Mouse (Mus musculus): ENCODE data around the gene Gm17349.
A peak's percentile ranks its signal among the peaks of the same experiment; 100 is the strongest.
"Not testable (repeated sequence)": the region's sequence is repeated elsewhere in the genome, so short reads cannot be mapped to it uniquely, and the experiment has no call there.

The Gm17349 gene

DNA sequence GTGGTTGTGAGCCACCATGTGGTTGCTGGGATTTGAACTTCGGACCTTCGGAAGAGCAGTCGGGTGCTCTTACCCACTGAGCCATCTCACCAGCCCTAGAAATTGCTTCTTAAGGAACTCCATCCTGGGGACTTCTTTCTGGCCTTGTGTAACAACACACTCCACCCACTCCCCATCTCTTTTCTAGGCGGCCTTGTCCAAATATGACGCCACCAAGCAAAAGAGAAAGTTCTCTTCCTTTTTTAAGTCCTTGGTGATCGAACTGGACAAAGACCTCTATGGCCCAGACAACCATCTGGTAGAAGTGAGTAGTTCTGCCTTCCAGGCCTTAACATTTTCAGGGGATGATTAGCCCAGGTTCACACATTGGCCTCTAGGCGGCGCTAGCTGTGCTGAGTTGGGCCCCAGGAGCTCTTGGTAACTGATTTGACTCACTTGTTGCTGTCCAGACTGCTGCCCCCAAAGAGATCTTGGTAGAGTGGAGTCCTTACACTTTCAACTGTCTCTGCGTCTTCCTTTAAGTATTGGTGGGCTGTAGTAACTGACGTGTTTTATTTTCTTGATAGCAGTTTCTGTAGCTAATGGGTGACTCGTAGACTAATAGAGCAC is at the start of gene Gm17349:
Gene Gm17349, minus strand, starts transcription at position 51 of the 609 bp plus-strand sequence.
- DNase-seq (ENCODE audit: low spot score): peak; percentile 83

DNA sequence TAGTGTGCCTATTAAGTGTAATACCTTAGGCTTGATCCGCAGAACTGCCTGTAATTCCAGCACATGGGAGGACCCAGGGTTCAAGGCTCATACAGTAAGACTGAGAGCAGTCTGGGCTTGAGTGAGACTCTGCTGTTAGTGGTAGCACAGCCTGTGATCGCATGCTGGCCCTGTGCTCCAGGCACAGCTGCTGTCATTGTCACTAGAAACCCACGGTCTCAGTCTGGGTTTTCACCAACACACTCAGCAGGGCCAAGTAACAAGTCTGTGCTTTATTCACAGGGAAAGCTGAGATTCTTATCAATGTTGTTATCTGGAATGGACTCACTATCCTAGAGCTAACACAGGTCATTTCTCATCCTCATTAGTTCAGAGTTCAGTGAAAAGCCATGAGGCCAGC is 48.9 kb upstream of the Gm17349 start:
- no peak for DNase-seq (ENCODE audit: low spot score)

DNA sequence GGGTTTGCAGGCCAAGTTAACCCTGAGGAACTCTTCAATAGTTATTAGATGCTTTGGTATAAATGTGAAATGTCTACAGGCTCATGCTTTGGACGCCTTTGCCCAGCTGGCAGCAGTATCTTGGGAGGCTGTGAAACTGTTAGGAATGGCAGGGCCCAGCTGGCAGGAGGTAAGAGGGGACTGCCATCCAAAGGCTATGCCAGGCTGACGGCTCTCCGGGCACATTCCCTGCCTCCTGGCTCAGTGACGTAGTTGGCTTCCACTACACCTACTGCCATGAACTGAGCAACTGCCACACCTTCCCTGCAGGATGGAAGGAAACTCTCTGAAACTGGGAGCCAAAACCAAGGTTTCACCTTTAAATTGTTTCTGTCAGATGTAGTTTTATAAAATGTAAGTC is 34.9 kb upstream of the Gm17349 start:
- no peak for DNase-seq (ENCODE audit: low spot score)

DNA sequence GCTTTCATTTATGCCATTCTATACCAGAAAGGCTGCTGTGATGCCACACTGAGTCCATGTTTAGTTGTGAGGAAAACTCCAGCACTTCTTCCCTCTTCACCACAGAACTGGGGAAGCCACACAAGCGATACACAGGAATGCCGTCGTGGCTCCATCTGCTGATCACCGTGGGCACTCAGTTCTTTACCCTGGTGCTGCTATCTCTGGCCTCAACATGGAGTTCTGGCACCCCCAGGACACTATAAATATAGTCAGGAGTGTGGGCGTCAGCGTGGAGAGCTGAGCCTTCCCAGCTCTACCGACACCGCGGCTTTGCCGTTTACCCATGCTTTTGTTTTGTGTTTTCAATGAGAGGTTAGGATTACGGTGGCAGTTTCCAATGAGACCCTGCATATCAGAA is 31.4 kb upstream of the Gm17349 start:
- DNase-seq (ENCODE audit: low spot score): no peak

DNA sequence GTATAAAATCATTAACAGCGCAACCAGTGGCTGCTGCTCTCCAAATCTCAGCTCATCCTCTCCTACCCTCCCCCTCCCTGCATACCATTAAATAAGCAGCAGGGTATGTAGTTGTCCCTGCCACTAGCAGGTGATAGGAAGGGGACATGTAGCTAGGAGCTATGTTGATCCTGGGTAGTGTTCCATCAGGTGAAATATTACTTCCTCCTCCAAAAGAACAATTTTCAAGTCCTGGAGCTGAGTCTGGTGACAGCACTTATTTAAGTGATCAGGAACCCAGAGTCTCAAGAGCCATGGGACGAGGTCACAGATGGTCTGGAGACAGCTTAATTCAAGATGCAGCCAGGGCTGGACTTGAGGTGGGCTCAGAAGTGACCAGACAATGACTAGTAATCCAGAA is 30.3 kb upstream of the Gm17349 start:
- no peak for DNase-seq (ENCODE audit: low spot score)

DNA sequence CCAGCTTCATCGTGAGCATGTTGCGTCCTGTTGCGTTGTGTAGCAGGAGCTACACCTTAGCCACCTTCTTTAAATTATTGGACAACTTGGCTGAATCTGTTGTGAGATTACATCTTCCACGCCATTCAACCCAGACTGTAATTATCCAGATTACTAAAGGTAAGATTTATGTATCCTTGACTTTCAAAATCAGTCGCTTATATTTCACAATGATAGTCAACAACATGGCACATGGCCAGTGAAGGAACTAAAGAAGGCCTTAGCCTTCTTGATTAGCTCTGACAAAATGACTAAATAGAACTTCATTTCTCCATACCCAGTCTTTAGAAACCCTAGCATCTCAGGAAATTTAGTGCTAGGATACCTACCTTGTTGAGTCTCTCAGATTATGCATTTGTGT is 27.9 kb upstream of the Gm17349 start:
- no peak for DNase-seq (ENCODE audit: low spot score)

DNA sequence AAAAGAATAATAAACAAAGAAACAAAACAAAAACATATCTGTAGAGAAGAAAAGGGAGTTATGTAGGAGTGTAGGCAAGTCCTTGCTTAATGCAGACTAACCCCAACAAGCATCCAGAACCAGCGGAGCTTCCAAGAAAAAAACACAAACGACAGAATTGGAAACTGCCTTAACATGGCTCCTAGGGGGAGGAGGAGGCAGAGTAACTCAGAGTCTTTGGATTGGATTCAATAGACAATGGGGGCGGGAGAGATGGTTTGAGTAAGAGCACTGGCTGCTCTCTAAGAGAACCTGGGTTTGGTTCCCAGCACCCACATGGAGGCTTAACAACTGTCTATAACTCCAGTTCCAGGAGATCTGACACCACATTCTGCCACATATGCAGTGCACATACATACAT is 26.4 kb upstream of the Gm17349 start:
- no peak for DNase-seq (ENCODE audit: low spot score)

DNA sequence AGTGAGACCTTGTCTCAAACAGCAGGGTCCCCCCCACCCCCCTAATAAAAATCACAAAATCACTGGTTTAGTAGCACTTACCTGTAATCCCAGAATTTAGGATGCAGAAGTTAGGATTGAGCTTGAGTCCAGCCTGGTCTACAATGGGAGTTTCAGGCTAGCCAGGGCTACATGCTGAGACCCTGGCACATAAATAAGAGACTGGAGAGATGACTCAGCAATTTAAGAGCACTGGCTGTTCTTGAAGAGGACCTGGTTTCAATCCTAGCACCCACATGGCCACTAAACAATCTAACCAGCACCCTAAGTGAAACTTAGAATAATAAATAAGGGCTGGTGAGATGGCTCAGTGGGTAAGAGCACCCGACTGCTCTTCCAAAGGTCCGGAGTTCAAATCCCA is 25.9 kb upstream of the Gm17349 start:
- no peak for DNase-seq (ENCODE audit: low spot score)

DNA sequence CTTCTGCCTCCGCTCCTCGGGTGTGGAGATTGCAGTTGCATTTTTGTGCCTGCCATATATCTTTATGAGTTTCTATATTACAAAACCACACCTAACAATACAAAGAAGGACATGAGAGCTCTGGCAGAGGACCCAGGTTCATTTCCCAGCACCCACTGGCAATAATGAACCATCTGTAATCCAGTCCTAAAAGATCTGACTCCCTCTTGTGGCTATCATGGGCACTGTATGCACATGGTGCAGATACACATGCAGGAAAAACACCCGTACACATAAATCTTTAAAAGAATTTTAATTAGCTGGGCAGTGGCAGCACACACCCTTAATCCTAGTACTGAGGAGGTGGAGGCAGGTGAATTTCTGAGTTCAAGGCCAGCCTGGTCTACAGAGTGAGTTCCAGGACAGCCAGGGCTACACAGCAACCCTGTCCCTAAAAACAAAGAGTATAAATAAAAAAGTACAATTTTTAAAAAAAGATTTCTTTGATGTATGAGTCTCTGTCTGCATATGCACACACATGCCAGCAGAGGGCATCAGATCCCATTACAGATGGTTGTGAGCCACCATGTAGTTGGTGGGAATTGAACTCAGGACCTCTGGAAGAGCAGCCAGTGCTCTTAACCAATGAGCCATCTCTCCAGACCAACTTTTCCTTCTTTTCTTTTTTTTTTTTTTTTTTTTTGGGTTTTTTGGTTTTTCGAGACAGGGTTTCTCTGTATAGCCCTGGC is 23.9 kb upstream of the Gm17349 start:
- no peak for DNase-seq (ENCODE audit: low spot score)

DNA sequence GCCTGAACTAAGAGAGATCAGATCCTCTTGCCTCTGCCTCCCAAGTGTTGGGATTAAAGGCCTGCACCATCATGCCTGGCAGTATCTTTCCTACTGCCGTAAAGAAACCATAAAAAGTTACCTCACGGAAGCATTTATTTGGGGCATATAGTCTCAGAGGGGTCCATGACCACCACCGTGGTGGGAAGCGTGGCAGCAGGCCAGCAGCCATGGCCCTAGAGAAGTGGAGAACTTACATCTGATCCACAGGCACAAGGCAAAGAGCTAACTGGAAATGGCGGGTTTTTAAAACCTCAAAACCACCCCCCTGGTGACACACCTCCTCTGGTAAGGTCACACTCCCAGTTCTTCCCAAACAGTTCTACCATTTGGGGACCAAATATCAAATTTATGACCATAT is 22.9 kb upstream of the Gm17349 start:
- DNase-seq (ENCODE audit: low spot score): no peak

DNA sequence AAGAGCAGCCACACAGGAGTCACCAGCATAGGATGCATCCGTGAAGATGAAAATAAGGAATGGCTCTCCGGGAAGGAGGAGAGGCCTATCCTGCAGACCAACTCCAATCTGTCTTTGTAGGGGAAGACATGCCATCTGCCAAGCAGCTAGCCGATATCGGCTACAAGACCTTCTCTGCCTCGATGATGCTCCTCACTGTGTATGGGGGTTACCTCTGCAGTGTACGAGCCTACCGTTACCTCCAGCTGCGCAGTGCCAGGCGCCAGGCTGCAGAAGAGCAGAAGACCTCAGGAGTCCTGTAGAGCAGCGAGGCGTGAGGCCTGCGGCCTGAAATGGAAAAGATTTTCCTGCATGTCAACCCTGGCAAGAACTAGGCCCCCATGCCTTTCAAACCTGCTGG is 22.2 kb upstream of the Gm17349 start:
- DNase-seq (ENCODE audit: low spot score): no peak

DNA sequence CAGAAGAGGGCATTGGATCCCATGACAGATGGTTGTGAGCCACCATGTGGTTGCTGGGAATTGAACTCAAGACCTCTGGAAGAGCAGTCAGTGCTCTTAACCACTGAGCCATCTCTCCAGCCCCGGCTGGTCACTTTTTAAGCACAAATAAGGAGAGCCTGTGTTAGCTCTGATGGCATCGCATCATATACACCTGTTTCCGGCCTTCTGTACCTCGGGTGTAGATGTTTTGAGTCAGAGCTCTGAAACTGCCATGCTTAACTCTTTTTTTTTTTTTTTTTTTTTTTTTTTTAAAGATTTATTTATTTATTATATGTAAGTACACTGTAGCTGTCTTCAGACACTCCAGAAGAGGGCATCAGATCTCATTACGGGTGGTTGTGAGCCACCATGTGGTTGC is 21.7 kb upstream of the Gm17349 start:
- DNase-seq (ENCODE audit: low spot score): not testable (repeated sequence)

DNA sequence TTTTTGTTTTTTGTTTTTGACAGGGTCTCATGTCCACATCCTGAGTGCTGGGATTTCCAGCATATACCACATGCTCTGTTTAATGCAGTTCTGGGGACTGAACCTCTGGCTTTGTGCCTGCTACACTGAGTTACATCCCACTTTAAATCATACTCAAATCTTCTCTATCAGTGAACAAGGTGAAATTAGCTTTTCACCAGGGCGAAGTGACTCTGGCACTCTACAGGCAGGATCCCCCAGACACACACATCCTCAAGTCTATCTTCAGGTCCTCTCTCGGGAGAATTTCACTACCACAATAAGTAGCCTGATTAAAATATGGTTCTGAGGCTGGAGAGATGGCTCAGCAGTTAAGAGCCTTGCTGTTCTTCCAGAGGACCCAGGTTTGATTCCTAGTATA is 21.3 kb upstream of the Gm17349 start:
- DNase-seq (ENCODE audit: low spot score): no peak

DNA sequence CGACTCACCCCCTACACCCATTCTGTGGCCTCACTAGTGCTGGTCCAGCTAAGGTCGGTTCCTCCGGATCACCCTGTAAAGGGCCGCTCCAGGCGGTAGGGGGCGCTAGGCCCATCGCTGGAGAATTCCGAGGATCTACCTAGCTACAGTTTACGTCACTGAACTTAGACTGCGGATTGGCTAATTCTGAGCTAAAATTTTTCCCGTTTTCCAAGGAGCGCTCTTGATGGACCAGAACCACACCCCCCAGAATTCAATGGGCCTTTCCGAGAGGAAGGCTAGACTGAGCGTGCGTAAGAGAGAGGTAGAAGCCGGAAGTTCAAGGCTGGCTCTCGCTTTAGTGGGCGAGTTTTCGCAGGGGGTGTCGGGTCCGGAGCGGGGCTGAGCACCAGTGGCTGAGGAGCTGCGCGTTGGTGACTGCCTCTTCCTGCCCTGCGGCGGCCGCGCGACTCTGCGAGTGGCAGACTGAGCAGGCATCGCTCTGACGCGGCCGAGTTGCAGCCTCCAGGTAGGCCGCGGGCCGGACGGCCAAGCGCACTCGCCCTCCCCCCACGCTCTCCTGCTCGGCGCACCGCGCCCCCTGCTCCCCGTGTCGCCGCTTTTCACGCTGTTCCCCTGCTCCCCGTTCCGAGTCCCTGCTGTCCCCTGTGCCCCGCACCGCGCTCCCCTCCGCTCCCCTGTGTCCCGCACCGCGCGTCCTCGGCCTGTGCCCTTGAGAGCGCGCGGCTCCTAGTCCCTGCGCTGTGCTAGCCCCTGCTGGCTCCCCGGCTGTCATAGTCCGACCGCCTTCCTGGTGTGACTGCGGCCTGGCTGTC is 20.3 kb upstream of the Gm17349 start, which contains the start of gene Cox14:
Gene Cox14, plus strand, starts transcription at position 278 of the 815 bp plus-strand sequence.
- DNase-seq (ENCODE audit: low spot score): peak; percentile 99

DNA sequence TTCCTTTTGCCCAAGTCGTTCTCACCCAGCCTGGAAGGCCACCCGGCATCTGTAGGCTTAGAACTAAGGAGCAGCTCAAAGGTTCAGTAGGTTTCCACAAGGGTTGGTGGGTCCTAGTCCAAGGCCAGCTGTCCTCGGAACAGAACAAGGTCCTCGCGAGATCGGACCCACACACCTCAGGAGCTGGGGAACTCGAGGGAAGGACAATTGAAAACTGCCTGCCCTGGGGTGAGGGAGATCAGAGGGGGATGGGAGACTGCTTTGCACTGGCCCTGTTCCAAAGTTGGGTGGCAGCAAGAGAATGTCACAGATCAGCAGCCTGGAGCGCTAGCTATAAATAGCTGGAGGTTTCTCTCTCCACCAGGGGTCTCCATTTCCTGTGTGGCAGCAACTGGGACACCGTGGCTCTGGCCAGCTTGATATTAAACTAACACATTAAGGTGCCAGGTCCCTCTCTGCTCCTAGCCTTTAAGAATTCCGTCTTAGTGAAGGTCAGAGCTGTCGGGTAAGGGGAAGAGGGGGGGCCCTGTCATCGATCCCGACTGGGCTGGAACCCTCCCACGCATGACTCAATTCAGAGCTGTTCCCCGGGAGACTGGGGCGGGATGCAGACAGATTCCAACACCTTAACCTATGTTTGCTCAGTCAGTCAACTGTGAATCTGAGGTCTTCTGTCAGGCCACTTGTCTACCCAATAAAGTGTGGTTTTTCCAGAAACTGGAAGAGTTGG is 19.2 kb upstream of the Gm17349 start:
- peak; percentile 88 for DNase-seq (ENCODE audit: low spot score)

DNA sequence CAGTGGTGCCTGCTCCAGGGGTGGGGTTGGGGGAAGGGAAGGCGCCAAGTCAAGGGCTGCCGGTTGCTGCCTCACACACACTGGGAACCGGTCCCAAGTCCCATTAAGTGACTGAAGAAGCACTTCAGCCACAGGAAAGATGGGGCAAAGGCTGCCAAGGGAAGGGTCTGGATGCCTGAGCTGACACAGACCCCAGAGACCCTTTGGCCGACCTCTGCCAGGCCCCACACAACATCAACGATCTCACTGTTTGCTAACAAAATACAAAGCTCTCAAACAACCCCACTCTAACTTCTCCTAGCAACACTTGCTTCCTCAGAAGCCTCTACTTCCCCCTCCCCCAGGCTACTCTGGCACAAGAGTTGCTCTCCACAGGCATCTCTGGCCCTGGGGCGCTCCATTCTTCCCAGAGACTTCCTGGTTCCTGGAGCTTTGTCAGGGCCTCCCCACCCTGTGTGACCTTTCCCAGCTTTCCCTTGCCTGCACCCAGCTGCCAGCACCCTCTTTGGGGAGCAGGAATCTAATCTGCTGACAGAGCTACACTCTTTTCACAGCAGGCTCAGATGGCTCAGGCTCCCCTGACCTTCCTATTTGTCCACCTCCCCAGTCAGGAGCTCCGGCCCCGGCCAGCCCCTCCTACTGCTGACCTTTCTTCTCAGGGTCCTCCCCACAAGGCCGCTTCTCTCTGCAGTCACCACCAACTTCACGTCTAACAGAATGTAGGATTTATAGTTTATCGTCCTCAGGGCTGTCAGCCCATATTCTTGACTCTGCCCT is 18.4 kb upstream of the Gm17349 start:
- DNase-seq (ENCODE audit: low spot score): no peak

DNA sequence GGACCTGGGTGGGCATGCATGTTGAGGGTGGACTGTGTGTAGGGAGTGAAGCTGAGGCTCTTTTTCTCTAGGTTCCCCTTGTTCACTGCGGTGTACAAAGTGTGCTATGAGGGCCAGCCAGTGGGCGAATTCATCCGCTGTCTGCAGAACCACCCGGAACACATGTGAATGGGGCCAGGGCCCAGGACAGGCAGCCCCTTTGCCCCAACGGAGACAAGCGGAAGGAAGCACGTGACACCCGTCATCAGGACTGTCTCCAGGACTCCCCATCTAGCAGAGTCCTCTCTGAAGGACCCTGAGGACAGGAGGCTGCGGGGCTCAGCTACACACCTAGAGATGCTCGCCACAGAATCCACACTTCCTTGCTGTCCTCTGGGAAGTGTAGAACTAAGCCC is 17.8 kb upstream of the Gm17349 start:
- no peak for DNase-seq (ENCODE audit: low spot score)

DNA sequence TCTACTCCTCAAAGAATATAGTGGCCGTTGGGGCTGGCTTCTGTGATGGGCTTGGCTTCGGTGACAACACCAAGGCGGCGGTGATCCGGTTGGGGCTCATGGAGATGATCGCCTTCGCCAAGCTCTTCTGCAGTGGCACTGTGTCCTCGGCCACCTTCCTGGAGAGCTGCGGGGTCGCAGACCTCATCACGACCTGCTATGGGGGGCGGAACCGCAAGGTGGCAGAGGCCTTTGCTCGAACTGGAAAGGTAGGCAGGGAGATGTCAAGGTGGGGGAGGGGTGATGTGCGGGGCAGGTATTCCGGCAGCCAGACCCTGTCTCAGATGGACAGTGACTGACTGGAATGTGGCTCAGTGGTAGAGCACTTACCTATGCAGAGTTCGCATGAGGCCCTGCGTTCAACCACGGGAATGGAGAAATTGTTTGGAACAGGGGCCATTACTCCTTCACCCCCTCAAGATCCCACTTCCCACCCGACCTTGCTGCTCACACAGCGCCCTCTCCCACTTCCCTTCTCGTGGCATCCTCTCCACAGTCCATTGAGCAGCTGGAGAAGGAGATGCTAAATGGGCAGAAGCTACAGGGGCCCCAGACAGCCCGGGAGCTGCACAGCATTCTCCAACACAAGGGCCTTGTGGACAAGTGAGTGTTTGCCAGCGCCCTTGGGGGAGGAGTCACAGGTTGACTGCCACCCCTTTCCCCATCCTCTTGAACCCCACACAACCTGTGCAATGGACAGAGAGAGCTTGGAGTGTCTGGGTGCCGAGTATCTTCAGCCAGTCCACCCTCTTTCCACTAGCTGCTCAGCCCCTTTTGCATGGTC is 16.8 kb upstream of the Gm17349 start:
- no peak for DNase-seq (ENCODE audit: low spot score)

DNA sequence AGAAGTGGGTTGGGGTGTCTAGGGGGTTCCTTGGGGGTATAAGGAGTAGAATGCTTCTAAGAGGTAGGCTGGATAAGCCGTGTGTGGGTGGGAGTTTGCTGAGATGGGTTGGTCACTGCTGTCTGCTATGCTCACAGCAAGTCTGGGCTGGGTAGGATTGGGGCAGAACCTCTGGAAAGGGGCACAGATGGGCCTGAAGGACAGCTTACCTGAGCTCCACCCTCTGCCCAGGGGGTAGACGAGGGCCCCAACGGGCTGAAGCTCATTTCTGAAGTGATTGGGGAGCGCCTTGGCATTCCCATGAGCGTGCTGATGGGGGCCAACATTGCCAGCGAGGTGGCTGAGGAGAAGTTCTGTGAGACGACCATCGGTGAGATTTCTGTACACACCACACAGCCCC is 14.6 kb upstream of the Gm17349 start:
- no peak for DNase-seq (ENCODE audit: low spot score)

DNA sequence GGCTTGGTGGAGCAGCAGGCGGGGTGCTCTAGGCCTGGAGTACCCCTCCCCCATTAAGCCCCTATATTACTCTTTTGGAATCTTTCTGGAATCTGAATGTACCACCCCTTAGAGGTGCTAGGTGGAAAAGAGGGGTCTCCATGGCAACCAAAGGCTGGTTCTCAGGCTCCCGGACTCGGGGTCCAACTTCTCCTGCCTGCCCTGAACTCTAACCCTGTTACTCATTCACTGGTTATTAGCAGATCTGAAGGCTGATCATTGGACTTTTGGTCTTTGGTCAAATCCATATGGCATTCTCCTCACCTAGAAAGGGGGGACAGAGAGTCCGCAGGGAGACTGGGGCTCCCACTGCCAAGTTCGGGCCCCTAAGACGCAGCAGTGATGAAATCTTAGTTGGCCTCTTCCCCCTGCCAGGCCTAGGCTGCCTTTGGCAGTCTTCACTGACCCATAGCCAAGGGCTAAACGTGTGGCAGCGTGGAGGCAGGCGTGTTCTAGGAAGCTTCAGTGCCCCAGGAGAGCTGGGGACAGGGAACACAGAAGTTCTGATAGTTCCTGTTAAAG is 13.3 kb upstream of the Gm17349 start:
- no peak for DNase-seq (ENCODE audit: low spot score)
